Mouse (Mus musculus): ENCODE data around the gene Zfp442. TPM values are rescaled to one million over a fixed set of nuclear protein-coding genes. Genes with fewer than 3 reads are reported as not detected.
"Not testable (repeated sequence)": the region's sequence is repeated elsewhere in the genome, so short reads cannot be mapped to it uniquely, and the experiment has no call there.

Zfp442 gene
- polyA plus RNA-seq, 1 experiment from 2014 or later, result 7.7 TPM

GRCm38 (mm10) chr2:150362878-150363229 is 88.4 kb downstream of the Zfp442 start:
- H3K9ac ChIP-seq (ENCODE audit: low read length), result peak overlapping the region; percentile 85
- H3K4me2 ChIP-seq (ENCODE audit: low read depth, low read length), result peak overlapping the region; percentile 46
- H3K9me3 ChIP-seq (ENCODE audit: control insufficient read depth, low read length), result no peaks in the 10 kb centered on the region
- H3K4me1 ChIP-seq (replicated peaks; ENCODE audit: control insufficient read depth, insufficient read depth, low read length), result no peaks in the 10 kb centered on the region
- no peak overlapping the region for H3K27ac ChIP-seq (ENCODE audit: low read length)
- ATAC-seq (ENCODE audit: low read depth), result peak; percentile 53
- WGBS, result 5% methylated on average over 4 of the region's 4 CpGs
- peak overlapping the region; percentile 74 for H3K4me3 ChIP-seq (ENCODE audit: low read length)
- no peaks in the 10 kb centered on the region for H3K36me3 ChIP-seq (ENCODE audit: control insufficient read depth, insufficient read depth, low read length)
- H3K27me3 ChIP-seq (ENCODE audit: control insufficient read depth, insufficient read depth, low read depth, low read length), result no peaks in the 10 kb centered on the region

- peak; percentile 100 for ATAC-seq (ENCODE audit: low read depth)
- peak within 1 kb of the TSS; percentile 46 for H3K4me2 ChIP-seq (ENCODE audit: low read depth, low read length)
- WGBS, result 2% methylated on average over 16 of the region's 17 CpGs
- peak within 1 kb of the TSS; percentile 74 for H3K4me3 ChIP-seq (ENCODE audit: low read length)
- H3K27ac ChIP-seq (ENCODE audit: low read length), result peak within 1 kb of the TSS; percentile 80
- peak within 1 kb of the TSS; percentile 85 for H3K9ac ChIP-seq (ENCODE audit: low read length)
- H3K4me1 ChIP-seq (replicated peaks; ENCODE audit: control insufficient read depth, insufficient read depth, low read length); H3K36me3 ChIP-seq (ENCODE audit: control insufficient read depth, insufficient read depth, low read length); H3K27me3 ChIP-seq (ENCODE audit: control insufficient read depth, insufficient read depth, low read depth, low read length); H3K9me3 ChIP-seq (ENCODE audit: control insufficient read depth, low read length): not testable (repeated sequence)
Measured at GRCm38 (mm10) chr2:150362113-150362877, 89.0 kb downstream of the Zfp442 start, which contains the start of gene 3300002I08Rik. 3300002I08Rik (minus strand) TSS chr2:150362765.

Other genes with a start within 250 kb of the Zfp442 start
- gene Zfp937, start 233.4 kb downstream of the Zfp442 start, polyA plus RNA-seq (2015; fragmentation: Nextera tagmentation; extraction: Ambion mirVana), result 11.3 and 12.1 TPM in 2 replicates
- 4.4 and 4.8 TPM in 2 replicates for gene Gm21994, start 195.9 kb downstream of the Zfp442 start, polyA plus RNA-seq (2015; fragmentation: Nextera tagmentation; extraction: Ambion mirVana)
- 0.05 TPM in 1 of 2 replicates, not detected in the other for gene Gm14124, start 194.0 kb downstream of the Zfp442 start, polyA plus RNA-seq (2015; fragmentation: Nextera tagmentation; extraction: Ambion mirVana)
- gene Gm10130, start 127.8 kb downstream of the Zfp442 start, polyA plus RNA-seq (2015; fragmentation: Nextera tagmentation; extraction: Ambion mirVana), result 2.2 TPM in 2 replicates
- gene 3300002I08Rik, start 88.7 kb downstream of the Zfp442 start, polyA plus RNA-seq (2015; fragmentation: Nextera tagmentation; extraction: Ambion mirVana), result 7.0 and 7.1 TPM in 2 replicates
- 0.10 TPM in 1 of 2 replicates, not detected in the other for gene Zfp345, start 33.6 kb upstream of the Zfp442 start, polyA plus RNA-seq (2015; fragmentation: Nextera tagmentation; extraction: Ambion mirVana)
- 0.20 and 0.36 TPM in 2 replicates for gene Cst7, start 118.9 kb upstream of the Zfp442 start, polyA plus RNA-seq (2015; fragmentation: Nextera tagmentation; extraction: Ambion mirVana)
- gene Apmap, start 157.1 kb upstream of the Zfp442 start, polyA plus RNA-seq (2015; fragmentation: Nextera tagmentation; extraction: Ambion mirVana), result 56.6 and 57.2 TPM in 2 replicates
- 11.3 and 14.7 TPM in 2 replicates for gene Acss1, start 217.0 kb upstream of the Zfp442 start, polyA plus RNA-seq (2015; fragmentation: Nextera tagmentation; extraction: Ambion mirVana)
- gene Vsx1, start 237.9 kb upstream of the Zfp442 start, polyA plus RNA-seq (2015; fragmentation: Nextera tagmentation; extraction: Ambion mirVana), result not detected in 2 replicates

All from lung, embryonic 16.5 days (tissue).